Mouse (Mus musculus) c-Kit-positive CD71-positive TER-119-negative erythroid progenitor cells, embryonic 14.5 days (primary cell): ENCODE measurements around the gene Dot1l.
A peak's percentile ranks its signal among the peaks of the same experiment; 100 is the strongest.

Source experiments
- DNase-seq: peaks from one replicate; pipeline ENCODE4 v3.0.0-alpha.2; 2013; ENCODE audit warnings: low read depth

Dot1l gene

GRCm38 (mm10) chr10:80758651-80759050 lies 3.6 kb downstream of the Dot1l start:
- DNase-seq: no peak

- no peak for DNase-seq
Measured at GRCm38 (mm10) chr10:80760596-80761524, 5.9 kb downstream of the Dot1l start.

GRCm38 (mm10) chr10:80761821-80762220 lies 6.8 kb downstream of the Dot1l start:
- no peak for DNase-seq

GRCm38 (mm10) chr10:80763502-80763901 lies 8.5 kb downstream of the Dot1l start:
- no peak for DNase-seq

GRCm38 (mm10) chr10:80765746-80766145 lies 10.7 kb downstream of the Dot1l start:
- no peak for DNase-seq

- no peak for DNase-seq
Measured at GRCm38 (mm10) chr10:80766161-80766815, 11.3 kb downstream of the Dot1l start.

- no peak for DNase-seq
Measured at GRCm38 (mm10) chr10:80768365-80768764, 13.4 kb downstream of the Dot1l start.

GRCm38 (mm10) chr10:80773816-80774215 lies 18.8 kb downstream of the Dot1l start:
- DNase-seq: no peak

- peak; percentile 72 for DNase-seq
Measured at GRCm38 (mm10) chr10:80774549-80774948, 19.5 kb downstream of the Dot1l start.

GRCm38 (mm10) chr10:80774981-80775380 lies 20.0 kb downstream of the Dot1l start:
- no peak for DNase-seq

- no peak for DNase-seq
Measured at GRCm38 (mm10) chr10:80775731-80776130, 20.7 kb downstream of the Dot1l start.

GRCm38 (mm10) chr10:80776358-80776869 lies 21.4 kb downstream of the Dot1l start:
- no peak for DNase-seq

GRCm38 (mm10) chr10:80777123-80777522 lies 22.1 kb downstream of the Dot1l start:
- DNase-seq: no peak

- DNase-seq: no peak
Measured at GRCm38 (mm10) chr10:80779565-80779964, 24.6 kb downstream of the Dot1l start.

- DNase-seq: no peak
Measured at GRCm38 (mm10) chr10:80784302-80784701, 29.3 kb downstream of the Dot1l start.

- DNase-seq: no peak
Measured at GRCm38 (mm10) chr10:80784871-80785270, 29.9 kb downstream of the Dot1l start.

GRCm38 (mm10) chr10:80785963-80786362 lies 31.0 kb downstream of the Dot1l start:
- no peak for DNase-seq

GRCm38 (mm10) chr10:80787517-80787916 lies 32.5 kb downstream of the Dot1l start:
- DNase-seq: no peak

- no peak for DNase-seq
Measured at GRCm38 (mm10) chr10:80790761-80791404, 35.9 kb downstream of the Dot1l start.

- DNase-seq: no peak
Measured at GRCm38 (mm10) chr10:80791476-80792174, 36.6 kb downstream of the Dot1l start.

- DNase-seq: no peak
Measured at GRCm38 (mm10) chr10:80792175-80793032, 37.4 kb downstream of the Dot1l start.
